Mouse (Mus musculus): ENCODE measurements around the gene Foxe1.

The Foxe1 gene

GRCm38 (mm10) chr4:46394388-46394787, 51.0 kb downstream of the Foxe1 start:
- ATAC-seq (ENCODE audit: insufficient number of reproducible peaks, low FRiP score, low TSS enrichment): no peak

- ATAC-seq (ENCODE audit: insufficient number of reproducible peaks, low FRiP score, low TSS enrichment): no peak
These were observed 52.3 kb downstream of the Foxe1 start for GRCm38 (mm10) chr4:46395736-46396135.
